Mouse (Mus musculus) left cerebral cortex, postnatal 25 days (tissue): Measurements from ENCODE around the gene 4931406P16Rik. TPM values are rescaled to one million over a fixed set of nuclear protein-coding genes. Genes with fewer than 3 reads are reported as not detected.

ENCODE experiments used
- DNase-seq, 2 experiments: peaks; one replicate each; pipeline ENCODE4 v3.0.0; 2022; ENCODE audit warnings: low spot score in 2 of 2, mixed read lengths in 1 of 2
- intact Hi-C: fragments of 180-260 bp; cut with DNase I; formaldehyde crosslinking; loops from one replicate; pipeline ENCODE4 v1.15.1; 2025
- total RNA-seq, 2 experiments: library from RNA; stranded (reverse); gene quantifications; 2 replicates each; pipeline ENCODE4 v1.2.3; 2021

Gene 4931406P16Rik
- total RNA-seq, 2 experiments from 2014 or later, result 42.6 to 43.0 TPM

- intact Hi-C loops, result no loop called here
- peak in 1 of 2 experiments; percentile 23 for DNase-seq
Observed at GRCm38 (mm10) chr7:34317901-34318476, 4.6 kb upstream of the 4931406P16Rik start.

DNA sequence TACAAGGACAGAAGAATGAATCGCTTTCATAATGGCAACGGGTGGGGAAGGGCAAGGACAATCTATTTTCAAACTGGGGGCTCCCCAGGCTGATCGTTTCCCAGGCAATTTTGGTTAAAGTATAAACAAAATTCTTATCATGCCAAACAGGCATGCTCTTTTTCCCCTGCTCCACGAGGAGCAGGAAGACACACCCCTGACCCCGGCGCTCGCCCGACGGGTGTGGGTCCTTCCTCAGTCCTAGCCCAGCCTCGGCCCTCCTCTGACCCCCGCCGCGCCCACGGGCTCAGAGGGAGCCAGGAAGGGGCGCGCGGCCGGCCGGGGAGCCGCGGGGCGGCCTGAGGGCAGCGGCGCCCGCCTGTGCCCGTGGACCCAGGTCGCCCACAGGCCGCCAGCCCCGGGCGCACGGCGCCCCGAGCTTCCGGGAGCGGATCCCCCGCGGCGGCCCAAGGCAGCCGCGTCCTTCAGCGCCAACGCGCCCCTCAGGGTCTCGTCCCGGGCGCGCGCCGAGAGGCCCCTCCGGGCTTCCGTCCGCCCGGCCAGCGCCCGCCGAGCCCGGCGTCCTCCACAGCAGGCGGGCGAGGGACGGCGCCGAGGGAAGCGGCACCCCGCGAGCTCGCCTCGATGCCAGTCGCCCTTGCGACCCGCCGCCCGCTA, 437 bp downstream of the 4931406P16Rik start:
- DNase-seq, result peak in 1 of 2 experiments; percentile 23
- intact Hi-C loops, result loop anchor here (5.0 kb wide), 1 partner anchor 46 kb away; no protein-coding TSS in a partner anchor

DNA sequence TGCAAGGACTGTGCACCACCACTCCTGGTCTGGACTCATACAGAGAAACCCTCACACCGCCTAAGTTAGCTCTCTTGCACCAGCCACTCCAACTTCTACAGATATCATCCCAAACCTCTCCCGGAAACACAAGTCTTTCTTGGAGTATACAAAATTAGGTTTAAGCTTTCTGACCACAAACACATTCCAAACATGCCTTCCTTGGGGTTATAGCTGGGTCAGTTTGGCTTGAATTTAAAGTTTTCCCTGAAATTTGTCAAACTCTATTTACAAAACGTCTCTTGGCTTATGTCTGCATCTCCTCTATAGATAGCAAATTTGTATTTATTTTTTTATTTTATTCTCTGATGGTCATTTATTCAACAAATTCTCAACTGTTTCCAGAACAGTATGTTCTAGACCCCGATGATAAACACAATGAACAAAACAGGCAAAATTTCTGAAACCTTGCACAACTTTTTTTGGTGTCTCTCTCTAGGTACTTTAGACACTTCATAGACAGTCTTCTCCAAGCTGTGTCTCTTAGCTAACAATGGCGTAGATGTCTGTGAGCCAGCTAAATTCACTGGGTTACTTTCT, 4.1 kb downstream of the 4931406P16Rik start:
- no peak for DNase-seq
- intact Hi-C loops, result no loop called here

- DNase-seq, result peak in 1 of 2 experiments; percentile 44
- intact Hi-C loops, result no loop called here
Observed at GRCm38 (mm10) chr7:34308586-34308985, 4.8 kb downstream of the 4931406P16Rik start.

- intact Hi-C loops, result no loop called here
- DNase-seq, result no peak
Observed at GRCm38 (mm10) chr7:34305454-34305853, 7.9 kb downstream of the 4931406P16Rik start.

- no peak for DNase-seq
- intact Hi-C loops, result no loop called here
Observed at GRCm38 (mm10) chr7:34302651-34303050, 10.7 kb downstream of the 4931406P16Rik start.

DNA sequence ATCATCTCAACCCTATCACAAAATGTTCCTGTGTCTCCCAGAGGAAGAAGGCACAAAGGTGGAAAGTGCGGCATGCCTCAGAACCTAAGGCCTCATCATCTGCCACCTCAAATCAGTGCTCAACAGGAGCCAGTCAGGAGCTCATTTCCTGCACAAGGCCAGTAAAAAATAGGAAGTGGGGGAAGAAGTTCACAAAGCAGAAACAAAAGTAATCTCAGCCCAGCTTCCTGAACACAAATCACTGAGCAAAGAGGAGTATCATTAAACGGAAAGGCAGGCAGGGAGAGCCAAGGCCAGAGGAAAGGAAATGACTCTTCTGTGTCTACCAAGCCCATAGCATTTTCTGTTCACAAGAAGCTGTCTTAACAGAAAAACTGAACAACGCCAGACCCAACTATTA, 11.4 kb downstream of the 4931406P16Rik start:
- intact Hi-C loops, result no loop called here
- DNase-seq, result no peak

DNA sequence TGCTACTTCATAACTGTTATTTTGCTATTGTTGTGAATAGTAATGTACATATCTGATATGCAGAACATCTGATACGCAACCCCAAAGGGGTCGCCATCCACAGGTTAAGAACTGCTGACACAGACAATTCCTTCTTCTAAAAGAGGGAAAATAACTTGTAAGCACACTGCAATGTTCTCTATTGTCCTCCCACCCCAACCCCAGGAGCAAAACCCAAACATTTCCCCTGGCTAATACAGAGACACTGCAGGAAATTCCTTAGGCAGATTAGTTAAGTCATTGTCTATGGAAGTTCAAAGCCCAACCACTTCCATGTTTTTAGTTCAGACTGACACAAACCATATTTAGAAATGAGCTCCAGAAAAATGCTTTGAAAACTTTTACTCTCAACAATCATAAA, 14.5 kb downstream of the 4931406P16Rik start:
- intact Hi-C loops, result no loop called here
- no peak for DNase-seq

- no peak for DNase-seq
- intact Hi-C loops, result no loop called here
Observed at GRCm38 (mm10) chr7:34296124-34296523, 17.2 kb downstream of the 4931406P16Rik start.

DNA sequence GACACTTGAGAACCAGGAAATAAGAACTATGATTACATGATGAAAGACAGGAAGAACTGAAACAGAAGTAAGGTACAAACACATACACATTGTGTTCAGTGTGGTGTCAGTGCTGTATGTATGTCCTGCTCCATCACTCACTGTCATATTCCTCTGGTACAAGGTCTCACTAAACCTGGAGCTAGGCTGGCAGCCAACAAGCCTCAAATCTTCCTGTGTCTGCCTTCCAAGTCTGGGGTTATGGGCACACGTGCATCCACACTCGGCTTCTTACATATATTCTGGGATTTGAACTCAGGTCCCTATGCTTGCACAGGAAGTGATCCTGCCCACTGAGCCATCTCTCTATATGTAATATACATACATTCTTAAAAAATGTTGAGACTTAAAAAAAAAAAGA, 20.7 kb downstream of the 4931406P16Rik start:
- DNase-seq, result no peak
- intact Hi-C loops, result no loop called here

- no peak for DNase-seq
- intact Hi-C loops, result no loop called here
Observed at GRCm38 (mm10) chr7:34291265-34291664, 22.1 kb downstream of the 4931406P16Rik start.

DNA sequence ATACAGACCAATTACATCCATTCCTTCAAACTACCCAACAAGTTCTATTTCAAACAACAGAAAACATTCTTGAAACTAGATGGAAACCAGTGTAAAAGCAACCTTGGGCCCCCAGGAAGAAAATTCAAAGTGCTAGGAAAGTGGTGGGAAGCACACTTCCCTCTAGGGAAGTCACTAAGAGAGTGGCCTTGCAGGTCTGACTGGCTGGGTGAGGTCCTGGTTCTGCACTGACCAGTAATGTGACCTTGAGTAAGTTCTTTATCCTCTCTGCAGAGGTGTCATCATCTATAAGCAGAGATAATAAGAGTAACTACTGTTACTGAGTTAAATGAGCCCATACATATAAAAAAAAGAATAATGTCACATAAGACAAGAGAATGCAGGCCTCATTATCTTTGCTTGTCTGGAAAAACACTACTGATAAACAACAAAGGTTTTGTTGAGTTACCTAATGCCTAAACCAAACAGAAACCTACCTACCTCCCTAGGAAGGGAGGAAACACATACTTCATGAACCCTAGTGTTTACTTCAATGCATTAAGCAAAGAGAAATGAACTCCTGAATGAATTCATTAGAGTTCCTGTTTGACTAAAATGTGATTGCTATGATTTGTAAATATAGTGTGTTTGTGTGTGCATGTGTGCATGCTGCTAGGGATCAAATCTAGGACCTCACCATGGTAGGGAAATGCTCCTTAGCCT, 22.8 kb downstream of the 4931406P16Rik start:
- DNase-seq, result no peak
- intact Hi-C loops, result no loop called here

DNA sequence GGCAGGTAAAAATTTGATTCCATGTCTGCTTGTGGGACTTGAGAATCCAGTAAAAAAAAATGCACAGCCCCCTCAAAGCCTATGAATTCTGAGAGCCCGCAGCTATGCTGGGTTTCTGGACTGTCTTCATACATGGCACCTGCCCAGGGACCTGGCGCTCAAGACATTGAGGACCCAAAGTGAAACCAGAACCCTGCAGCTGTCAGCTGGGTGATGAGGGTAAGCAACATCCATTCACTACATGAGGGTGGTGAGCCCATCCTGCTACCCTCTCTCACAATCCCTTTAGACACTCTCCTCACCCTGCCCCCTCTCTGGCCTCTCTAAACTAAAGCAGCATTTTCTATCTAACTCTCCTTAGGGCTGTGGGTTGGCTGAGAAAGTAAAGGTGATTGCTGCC, 35.7 kb downstream of the 4931406P16Rik start:
- intact Hi-C loops, result no loop called here

DNA sequence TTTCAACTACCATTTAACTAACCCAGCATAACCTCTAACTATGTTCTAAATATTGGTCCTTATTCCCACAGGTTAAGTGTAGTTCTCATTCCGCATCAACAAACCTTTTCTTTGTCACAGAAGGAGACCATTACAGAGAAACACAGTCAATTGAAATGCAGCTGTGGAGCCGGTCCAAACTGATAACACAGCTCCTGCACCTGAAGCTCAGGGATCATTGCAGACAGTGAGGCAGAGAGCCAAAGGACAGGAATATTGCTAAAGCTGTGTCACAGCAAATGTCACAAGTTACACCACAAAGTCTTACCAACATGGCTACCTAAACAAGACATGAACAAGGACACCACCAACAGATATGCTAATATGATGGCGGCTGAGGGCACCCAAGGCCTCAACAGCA, 37.3 kb downstream of the 4931406P16Rik start:
- DNase-seq, result no peak
- intact Hi-C loops, result no loop called here

More for the DNA sequence above, 35.7 kb downstream of the 4931406P16Rik start:
- DNase-seq, result no peak

- intact Hi-C loops, result no loop called here
- DNase-seq, result no peak
Observed at GRCm38 (mm10) chr7:34272465-34272864, 40.9 kb downstream of the 4931406P16Rik start.

GRCm38 (mm10) chr7:34268463-34268862, 44.9 kb downstream of the 4931406P16Rik start:
- intact Hi-C loops, result loop anchor here (5.0 kb wide), 1 partner anchor 44 kb away; the partner anchor contains the start of gene 4931406P16Rik
- DNase-seq, result no peak

DNA sequence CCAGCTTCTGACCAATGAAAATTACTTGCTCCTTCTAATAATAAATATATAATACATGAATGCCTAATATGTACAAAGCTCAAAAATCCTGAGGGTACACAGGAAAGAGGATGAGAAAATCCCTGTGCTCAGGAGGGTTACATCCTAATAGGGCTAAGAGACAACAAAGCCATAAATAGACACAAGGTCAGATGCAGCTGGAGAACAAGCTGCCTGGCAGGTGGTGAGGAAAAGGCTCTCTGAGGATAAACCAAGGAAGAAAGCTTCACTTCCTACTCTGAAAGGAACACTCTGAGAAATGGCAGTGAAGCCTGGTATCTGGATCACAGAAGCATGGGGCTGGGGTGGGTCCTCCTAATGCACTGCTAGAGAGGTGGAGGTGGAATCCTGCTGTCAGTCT, 46.9 kb downstream of the 4931406P16Rik start:
- intact Hi-C loops, result loop anchor here (2.0 to 5.0 kb wide), 2 partner anchors 46 to 88 kb away; partner anchors contain the start of gene 4931406P16Rik
- no peak for DNase-seq

GRCm38 (mm10) chr7:34265876-34266346, 47.4 kb downstream of the 4931406P16Rik start:
- peak; percentile 70 to 83 for DNase-seq
- intact Hi-C loops, result loop anchor here (2.0 to 5.0 kb wide), 2 partner anchors 46 to 89 kb away; partner anchors contain the start of gene 4931406P16Rik

DNA sequence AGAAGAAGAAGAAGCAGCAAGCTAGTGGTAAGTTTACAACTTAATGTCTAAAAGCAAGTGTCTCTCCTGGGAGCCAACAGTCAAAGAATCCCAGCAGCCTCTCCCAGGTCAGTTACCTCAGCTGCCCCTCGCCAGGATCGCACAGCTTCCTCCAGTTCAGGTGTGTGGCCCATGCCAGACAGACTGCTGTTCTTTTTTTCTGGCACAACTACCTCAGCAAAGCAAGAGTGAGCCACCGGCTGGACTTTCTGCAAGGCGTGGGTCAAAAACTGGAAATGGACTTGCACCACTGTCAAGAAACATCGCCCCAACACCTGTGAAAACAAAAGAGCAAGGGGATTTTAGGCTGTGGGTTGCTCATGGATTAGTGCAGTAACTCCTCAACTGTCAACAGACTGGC, 49.9 kb downstream of the 4931406P16Rik start:
- no peak for DNase-seq
- intact Hi-C loops, result no loop called here

- DNase-seq, result no peak
- intact Hi-C loops, result no loop called here
Observed at GRCm38 (mm10) chr7:34258407-34258806, 54.9 kb downstream of the 4931406P16Rik start.
